Mouse (Mus musculus): ENCODE data around the gene Cdk5.

DNA sequence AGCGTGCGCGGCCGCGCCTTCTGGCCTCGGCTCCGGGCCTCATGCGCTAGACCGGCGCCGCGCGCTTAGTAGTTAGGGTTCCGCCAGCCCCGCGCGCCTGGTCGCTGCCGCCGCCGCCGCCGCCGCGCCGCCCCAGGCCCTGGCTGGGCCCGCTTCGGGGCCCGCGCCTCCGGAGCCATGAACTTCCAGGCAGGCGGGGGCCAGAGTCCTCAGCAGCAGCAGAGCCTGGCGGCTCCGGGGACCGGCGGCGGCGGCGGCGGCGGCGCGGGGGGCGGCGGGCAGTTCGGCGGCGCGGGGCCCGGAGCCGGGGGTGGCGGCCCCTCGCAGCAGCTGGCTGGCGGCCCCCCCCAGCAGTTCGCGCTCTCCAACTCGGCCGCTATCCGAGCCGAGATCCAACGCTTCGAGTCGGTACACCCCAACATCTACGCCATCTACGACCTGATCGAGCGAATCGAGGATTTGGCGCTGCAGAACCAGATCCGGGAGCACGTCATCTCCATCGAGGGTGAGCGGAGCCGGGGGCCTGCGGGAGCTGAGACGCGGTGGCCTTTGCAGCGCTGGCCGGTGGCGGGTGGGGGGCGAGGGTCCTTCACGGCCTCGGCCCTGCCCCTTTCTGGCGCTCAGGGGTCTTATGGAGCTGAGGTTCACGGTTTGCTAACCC is 28.8 kb upstream of the Cdk5 start, which contains the start of gene Agap3:
- no peak for TF ChIP-seq EP300 (optimal IDR thresholded peaks at IDR 0.05)
- TF ChIP-seq CTCF (IDR thresholded peaks at IDR 0.05; ENCODE audit: low read depth), result no peak

All from stomach, postnatal 0 days (tissue).